Mouse (Mus musculus) kidney, postnatal 36 days (tissue): ENCODE results near the gene Fam49a.
A peak's percentile ranks its signal among the peaks of the same experiment; 100 is the strongest.

Source experiments
- DNase-seq, 2 experiments: peaks; one replicate each; pipeline ENCODE4 v3.0.0; 2021 to 2022; ENCODE audit warnings: mixed read lengths in 2 of 2

The Fam49a gene

DNA sequence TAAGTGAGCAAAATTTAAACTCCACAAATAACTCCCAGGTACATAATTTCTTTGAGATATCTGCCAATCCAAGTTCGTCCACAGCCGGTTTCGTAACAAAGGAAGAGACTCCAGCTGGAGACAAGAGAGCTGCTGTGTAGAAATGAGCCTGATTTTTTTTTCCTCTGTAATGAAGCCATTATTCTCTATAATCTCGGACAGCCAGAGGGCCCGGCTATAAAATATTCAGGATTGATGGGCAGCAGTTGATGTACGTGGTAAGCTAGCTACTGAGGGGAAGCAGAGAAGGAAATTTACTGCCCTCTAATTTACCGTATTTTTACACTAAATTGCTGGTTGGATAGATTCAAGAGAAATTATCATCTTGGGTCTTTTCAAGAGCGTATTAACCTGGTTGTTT is 102.3 kb downstream of the Fam49a start:
- no peak for DNase-seq

GRCm38 (mm10) chr12:12367423-12367822 is 105.5 kb downstream of the Fam49a start:
- DNase-seq: no peak

GRCm38 (mm10) chr12:12373111-12373862 is 111.3 kb downstream of the Fam49a start:
- DNase-seq: no peak

- DNase-seq: peak in 1 of 2 experiments; percentile 8
These were observed 117.1 kb downstream of the Fam49a start for GRCm38 (mm10) chr12:12379056-12379455.

GRCm38 (mm10) chr12:12389271-12389670 is 127.3 kb downstream of the Fam49a start:
- no peak for DNase-seq

- DNase-seq: peak; percentile 31 to 65
These were observed 134.3 kb downstream of the Fam49a start for GRCm38 (mm10) chr12:12396224-12396623.

- peak; percentile 43 to 71 for DNase-seq
These were observed 139.1 kb downstream of the Fam49a start for GRCm38 (mm10) chr12:12401051-12401465.

DNA sequence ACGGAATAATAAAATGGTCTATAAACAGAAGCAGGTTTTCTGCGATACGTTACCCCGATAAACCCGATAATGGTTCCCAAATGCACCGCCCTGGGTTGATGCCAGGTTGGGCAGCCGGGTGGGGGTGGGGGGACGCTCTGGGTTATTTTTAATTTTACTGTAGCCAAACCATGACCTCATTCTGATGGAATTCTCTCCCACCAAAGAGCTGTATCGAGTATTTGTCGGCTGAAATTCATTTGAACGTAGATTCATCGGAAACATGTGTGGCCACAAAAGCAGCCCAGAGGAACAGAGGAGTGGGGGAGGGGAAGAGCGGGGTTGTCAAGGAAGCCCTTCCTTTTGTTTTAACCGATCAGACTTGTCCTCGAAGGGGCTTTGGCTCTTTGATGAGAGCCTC is 139.6 kb downstream of the Fam49a start:
- DNase-seq: peak; percentile 1 to 29

DNA sequence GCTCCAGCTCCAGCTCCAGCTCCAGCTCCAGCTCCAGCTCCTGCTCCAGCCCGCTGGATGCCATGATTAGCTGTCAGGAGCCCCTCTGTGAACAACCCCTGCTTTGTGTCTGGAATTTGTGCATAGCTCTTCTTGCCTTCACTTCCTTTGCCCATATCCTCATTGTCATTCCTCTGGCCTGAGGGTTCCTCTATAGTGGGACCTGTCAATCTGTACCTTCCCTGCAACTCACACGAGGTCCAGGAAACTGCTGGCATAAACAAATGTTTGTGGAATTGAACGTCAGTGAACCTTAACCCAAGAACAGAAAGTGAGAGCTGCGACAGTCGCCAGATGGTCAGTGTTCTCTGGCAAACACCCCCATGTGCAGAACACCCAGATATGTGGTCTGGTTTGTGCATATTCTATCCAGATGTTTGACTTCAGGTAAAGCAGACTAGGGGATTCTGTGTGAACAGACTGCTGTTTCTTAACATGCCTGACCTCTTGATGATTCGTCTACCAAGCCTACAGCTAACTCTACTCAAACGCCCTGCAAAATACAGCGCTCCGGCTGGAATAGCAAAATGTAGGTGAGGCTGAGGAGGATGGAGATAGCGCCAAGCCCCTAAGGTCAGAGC is 143.7 kb downstream of the Fam49a start:
- DNase-seq: peak in 1 of 2 experiments; percentile 5

DNA sequence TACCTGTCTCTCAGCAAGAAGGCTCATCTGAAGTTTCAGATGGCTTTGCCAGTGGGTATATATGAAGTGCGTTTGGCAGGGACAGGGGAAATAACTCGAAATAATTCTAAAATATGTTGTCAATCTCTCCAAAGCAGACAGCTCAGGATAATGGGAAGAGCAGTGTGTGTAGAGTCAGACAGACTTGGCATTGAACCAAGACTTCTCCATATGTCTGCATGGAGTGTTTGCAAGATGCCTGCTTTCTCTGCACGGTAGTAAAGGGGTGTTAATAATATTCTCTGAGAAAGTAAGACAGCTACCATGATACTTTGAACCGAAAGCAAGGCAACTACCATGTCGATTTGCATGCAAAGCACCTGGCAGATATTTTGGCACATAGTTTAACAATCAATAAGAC is 147.1 kb downstream of the Fam49a start:
- DNase-seq: no peak

- DNase-seq: peak; percentile 70 to 91
These were observed 150.7 kb downstream of the Fam49a start for GRCm38 (mm10) chr12:12412674-12413073.

GRCm38 (mm10) chr12:12420423-12420822 is 158.5 kb downstream of the Fam49a start:
- DNase-seq: no peak

DNA sequence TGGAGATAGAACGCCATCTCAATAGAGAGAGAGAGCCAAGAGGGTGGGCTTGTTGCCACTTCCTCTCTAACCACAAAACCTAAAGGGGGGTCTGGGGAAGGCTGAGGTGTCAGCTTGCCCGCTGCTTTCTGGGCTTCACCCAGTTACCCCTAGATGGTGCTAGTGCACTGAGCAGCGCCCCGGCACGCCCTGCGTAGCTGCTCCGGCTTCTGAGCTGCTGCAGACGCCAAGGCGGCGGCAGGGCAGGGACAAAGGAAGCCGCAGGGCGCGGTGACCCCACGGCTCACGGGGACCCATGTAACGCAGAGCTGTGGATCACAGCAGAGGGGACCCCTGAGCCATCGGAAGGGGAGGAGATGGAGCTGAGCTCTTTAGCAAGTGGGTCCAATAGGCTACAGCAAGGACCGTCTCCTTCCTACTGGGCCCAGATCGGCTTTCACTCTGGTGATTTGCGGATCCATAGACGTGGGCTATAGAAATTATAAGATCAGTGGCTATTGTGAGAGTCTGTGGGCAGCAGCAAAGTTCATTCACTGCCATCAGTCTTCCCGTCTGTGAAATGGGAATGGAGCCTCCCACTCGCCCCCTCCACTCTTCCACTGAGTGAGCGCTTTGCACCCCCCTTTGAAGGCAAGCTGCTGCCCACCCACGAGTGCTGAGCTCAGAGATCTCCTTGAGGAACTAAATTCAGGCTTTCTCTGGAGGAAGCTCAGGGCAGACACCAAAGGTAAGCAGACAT is 159.1 kb downstream of the Fam49a start:
- DNase-seq: peak; percentile 73 to 87

DNA sequence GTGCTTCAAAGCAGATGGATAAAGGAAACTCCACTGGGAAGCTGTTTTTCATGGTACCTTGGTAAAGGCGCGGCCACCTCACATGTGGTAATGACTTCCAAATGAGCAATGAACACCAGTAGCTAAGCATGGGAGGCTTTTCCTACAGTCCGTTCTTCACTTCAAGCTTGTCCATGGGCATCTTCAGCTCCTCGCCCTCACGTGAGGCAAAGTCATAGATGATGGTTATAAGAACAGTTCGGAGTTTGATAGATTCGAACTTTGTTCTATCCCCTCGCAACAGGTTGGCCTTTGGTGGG is 159.6 kb downstream of the Fam49a start:
- no peak for DNase-seq

DNA sequence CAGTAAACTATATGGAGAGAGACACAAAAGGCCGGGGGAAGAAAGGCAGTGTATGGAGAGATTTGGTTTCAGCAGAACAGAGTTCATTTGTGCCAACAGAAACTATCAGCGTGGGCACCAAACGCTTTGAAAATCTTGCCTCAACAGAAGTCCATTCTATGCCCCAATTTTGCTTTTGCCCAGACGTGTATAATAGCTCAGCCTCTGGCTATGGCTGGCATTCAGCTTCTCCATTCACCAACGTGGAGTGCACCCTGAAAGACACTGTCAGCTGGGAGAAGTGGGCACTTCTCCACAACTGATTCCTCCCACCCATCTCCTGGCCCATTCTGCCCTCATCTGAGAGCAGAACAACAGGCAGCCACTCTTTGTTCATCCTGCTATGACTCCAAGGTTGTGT is 163.2 kb downstream of the Fam49a start:
- DNase-seq: no peak

- DNase-seq: no peak
These were observed 165.3 kb downstream of the Fam49a start for GRCm38 (mm10) chr12:12427285-12427684.

- no peak for DNase-seq
These were observed 166.9 kb downstream of the Fam49a start for GRCm38 (mm10) chr12:12428886-12429285.
